ENCODE assay signal across 22 mouse cellular contexts in the genomic region with DNA sequence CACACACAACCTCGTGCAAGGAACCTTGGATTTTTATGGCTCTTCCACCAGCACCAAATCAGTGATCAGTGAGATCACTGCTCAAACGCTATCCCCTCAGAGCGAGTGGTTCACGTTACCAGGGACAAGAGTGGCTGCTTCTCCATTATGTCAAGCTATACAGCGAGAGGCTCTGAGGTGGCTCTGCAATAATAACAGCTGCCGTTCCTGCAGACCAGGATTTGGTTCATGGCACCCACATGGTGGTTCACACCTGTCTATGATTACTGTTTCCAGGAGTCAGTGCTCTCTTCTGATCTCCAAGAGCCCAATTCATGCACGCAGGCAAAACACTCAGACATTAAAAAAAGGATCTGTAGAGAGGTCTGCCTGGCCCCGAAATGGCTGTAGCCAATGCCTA. TPM values are rescaled to one million over a fixed set of nuclear protein-coding genes. Genes with fewer than 3 reads are reported as not detected.
DNase-seq lines count a peak whose midpoint lies in the region; ATAC-seq and TF ChIP-seq lines count a peak whose summit lies in the region.
"Had no signal": no experiment of that assay in that cellular context is flagged by ENCODE, and none has a peak within 500 bp of the region (broad histone marks: within the 10 kb centered on the region; RNA-seq: fewer than 3 reads in every experiment).

No protein-coding gene starts in this region.

- H3K79me3 ChIP-seq in C2C12 (ENCODE audit: low read depth): peaks cover 10% of the 10 kb centered on the region

- 63% methylated on average over 8 of the region's 8 CpGs for WGBS in embryonic facial prominence, embryonic 11.5 days
- whole genome bisulfite sequencing in embryonic facial prominence, embryonic 10.5 days: 80% methylated on average over 8 of the region's 8 CpGs
- 77% methylated on average over 8 of the region's 8 CpGs for WGBS in heart, embryonic 11.5 days (ENCODE audit: insufficient replicate concordance)

- ATAC-seq in embryonic facial prominence, embryonic 11.5 days (replicated peaks; ENCODE audit: insufficient number of reproducible peaks, low FRiP score, low TSS enrichment, low read depth): no peak
- no peak for ATAC-seq in heart, embryonic 11.5 days (replicated peaks; ENCODE audit: insufficient number of reproducible peaks, low FRiP score, low TSS enrichment)
- ATAC-seq: activated CD4-positive, CD25-positive, alpha-beta regulatory T cell, adult 4 months; CD4-positive, CD25-positive, alpha-beta regulatory T cell, adult 4 months; Patski had no signal

- no peak overlapping the region for H3ac ChIP-seq in C2C12 (ENCODE audit: control insufficient read depth, insufficient read length, low read depth)

- no peak overlapping the region for H3K4me3 ChIP-seq in embryonic facial prominence, embryonic 11.5 days (ENCODE audit: low read depth, low read length)
- no peak overlapping the region for H3K4me3 ChIP-seq in embryonic facial prominence, embryonic 10.5 days
- no peak overlapping the region for H3K4me3 ChIP-seq in heart, embryonic 11.5 days (ENCODE audit: low read depth, low read length)
- no peak overlapping the region for H3K4me3 ChIP-seq in C2C12 (ENCODE audit: insufficient read depth, poor library complexity, severe bottlenecking)

- no peaks in the 10 kb centered on the region for H3K36me3 ChIP-seq in embryonic facial prominence, embryonic 11.5 days (replicated peaks; ENCODE audit: control insufficient read depth, insufficient read depth, low read depth, low read length)
- H3K36me3 ChIP-seq in embryonic facial prominence, embryonic 10.5 days (replicated peaks): peaks cover 14% of the 10 kb centered on the region
- no peaks in the 10 kb centered on the region for H3K36me3 ChIP-seq in heart, embryonic 11.5 days (ENCODE audit: control insufficient read depth, insufficient read depth, low read length)
- H3K36me3 ChIP-seq in C2C12 (ENCODE audit: control insufficient read depth, insufficient read depth): peaks cover 2% of the 10 kb centered on the region

- peaks cover 30% of the 10 kb centered on the region for H3K79me2 ChIP-seq in C2C12 (ENCODE audit: control insufficient read depth, insufficient read depth)

- no peak for TF ChIP-seq CTCF in C2C12 (IDR thresholded peaks at IDR 0.05; ENCODE audit: control insufficient read depth, insufficient read depth, insufficient read length)

- no peak overlapping the region for H3K9ac ChIP-seq in embryonic facial prominence, embryonic 11.5 days (replicated peaks; ENCODE audit: low read length)
- H3K9ac ChIP-seq in heart, embryonic 11.5 days (ENCODE audit: low read depth, low read length): no peak overlapping the region

- no peaks in the 10 kb centered on the region for H3K4me1 ChIP-seq in embryonic facial prominence, embryonic 11.5 days (ENCODE audit: control insufficient read depth, insufficient read depth, low read length)
- H3K4me1 ChIP-seq in embryonic facial prominence, embryonic 10.5 days: peaks cover 16% of the 10 kb centered on the region
- no peaks in the 10 kb centered on the region for H3K4me1 ChIP-seq in heart, embryonic 11.5 days (ENCODE audit: control insufficient read depth, insufficient read depth, low read length)

- no peaks in the 10 kb centered on the region for H3K27me3 ChIP-seq in embryonic facial prominence, embryonic 11.5 days (ENCODE audit: control insufficient read depth, insufficient read depth, low read length)
- H3K27me3 ChIP-seq in embryonic facial prominence, embryonic 10.5 days (replicated peaks; ENCODE audit: low read depth, poor library complexity, severe bottlenecking): 0 out of 2 replicates have a peak, but pooled peaks cover under 1% of the 10 kb centered on the region
- no peaks in the 10 kb centered on the region for H3K27me3 ChIP-seq in heart, embryonic 11.5 days (ENCODE audit: control insufficient read depth, insufficient read depth, low read length)
- H3K27me3 ChIP-seq in C2C12 (ENCODE audit: control insufficient read depth, insufficient read depth, insufficient read length): no peaks in the 10 kb centered on the region
- H3K27me3 ChIP-seq: CH12.LX, Patski had no signal

- H3K27ac ChIP-seq in embryonic facial prominence, embryonic 11.5 days (replicated peaks; ENCODE audit: low read depth, low read length): no peak overlapping the region
- no peak overlapping the region for H3K27ac ChIP-seq in embryonic facial prominence, embryonic 10.5 days (replicated peaks)
- no peak overlapping the region for H3K27ac ChIP-seq in heart, embryonic 11.5 days (ENCODE audit: low read depth, low read length)

- peak; percentile 30 for DNase-seq in embryonic facial prominence, embryonic 11.5 days (ENCODE audit: low spot score)
- no peak for DNase-seq in embryonic facial prominence, embryonic 10.5 days (ENCODE audit: low spot score)
- peak; percentile 79 for DNase-seq in heart, adult 11 months
- no peak for DNase-seq in frontal cortex, adult 2 months (ENCODE audit: extremely low spot score in 1 of 2, low spot score in 1 of 2)
- DNase-seq: adrenal gland, adult 2 months; adrenal gland, adult 8-10 months; adrenal gland, postnatal 10 days; adrenal gland, postnatal 14 days; adrenal gland, postnatal 25 days; adrenal gland, postnatal 36 days; B cell, adult 2 months; cerebellum, adult 11 months; cerebellum, adult 11-12 months; cerebellum, adult 18-20 months; cerebellum, adult 2 months had no signal

- no peak overlapping the region for H3K4me2 ChIP-seq in embryonic facial prominence, embryonic 11.5 days (ENCODE audit: low read depth, low read length)
- no peak overlapping the region for H3K4me2 ChIP-seq in heart, embryonic 11.5 days

- no peaks in the 10 kb centered on the region for H3K9me3 ChIP-seq in embryonic facial prominence, embryonic 11.5 days (replicated peaks; ENCODE audit: control insufficient read depth, low read length)
- H3K9me3 ChIP-seq in embryonic facial prominence, embryonic 10.5 days: no peaks in the 10 kb centered on the region
- H3K9me3 ChIP-seq in heart, embryonic 11.5 days (replicated peaks; ENCODE audit: control insufficient read depth, low read length): no peaks in the 10 kb centered on the region
- H3K9me3 ChIP-seq: G1E had no signal

TF ChIP-seq in C2C12, 6 proteins besides CTCF, POLR2A, EP300 and RAD21:
- TF ChIP-seq USF1 (IDR thresholded peaks at IDR 0.05; ENCODE audit: low read depth) (no peak), FOSL1 (IDR thresholded peaks at IDR 0.05; ENCODE audit: insufficient read depth, low read length, poor library complexity, severe bottlenecking) (no peak), CEBPB (IDR thresholded peaks at IDR 0.05; ENCODE audit: low read depth) (no peak), MYOD1 (IDR thresholded peaks at IDR 0.05; ENCODE audit: control insufficient read depth, insufficient read length, low read depth) (peak; percentile 6), MAX (IDR thresholded peaks at IDR 0.05) (no peak)

RNA-seq across cellular contexts. Expression of a gene that starts 1.1 kb away (rescaled TPM):
- polyA plus RNA-seq in embryonic facial prominence, embryonic 11.5 days (2014; fragmentation: Nextera tagmentation; extraction: Ambion mirVana): 53.5 and 55.4 TPM in 2 replicates
- 60.3 and 62.7 TPM in 2 replicates for polyA plus RNA-seq in embryonic facial prominence, embryonic 10.5 days (2016; fragmentation: Nextera tagmentation; extraction: Ambion mirVana)
- 30.1 and 33.3 TPM in 2 replicates for polyA plus RNA-seq in heart, embryonic 11.5 days (2014; fragmentation: Nextera tagmentation; extraction: Ambion mirVana)
- 32.5 TPM for polyA plus RNA-seq in C2C12 (2012; fragmentation: generic; extraction: Trizol)
- 6.7 TPM in 2 replicates for polyA plus RNA-seq in frontal cortex, adult 2 months (2012; rRNA removed)

RNA-seq across cellular contexts. Expression of a gene that starts 12.0 kb away (rescaled TPM):
- polyA plus RNA-seq in embryonic facial prominence, embryonic 11.5 days (2014; fragmentation: Nextera tagmentation; extraction: Ambion mirVana): 0.67 TPM in 1 of 2 replicates, not detected in the other
- polyA plus RNA-seq in embryonic facial prominence, embryonic 10.5 days (2016; fragmentation: Nextera tagmentation; extraction: Ambion mirVana): 0.54 TPM in 1 of 2 replicates, not detected in the other
- polyA plus RNA-seq in heart, embryonic 11.5 days (2014; fragmentation: Nextera tagmentation; extraction: Ambion mirVana): 0.24 and 0.46 TPM in 2 replicates
- 0.20 TPM for polyA plus RNA-seq in C2C12 (2012; fragmentation: generic; extraction: Trizol)
- polyA plus RNA-seq in frontal cortex, adult 2 months (2012; rRNA removed): 9.8 and 12.3 TPM in 2 replicates
- polyA plus RNA-seq: adrenal gland, adult 2 months; CD4-positive, CD25-positive, alpha-beta regulatory T cell, adult 4 months had no signal

RNA-seq across cellular contexts. Expression of a gene that starts 28.1 kb away (rescaled TPM):
- polyA plus RNA-seq in embryonic facial prominence, embryonic 11.5 days (2014; fragmentation: Nextera tagmentation; extraction: Ambion mirVana): 44.5 and 45.0 TPM in 2 replicates
- 153 and 164 TPM in 2 replicates for polyA plus RNA-seq in embryonic facial prominence, embryonic 10.5 days (2016; fragmentation: Nextera tagmentation; extraction: Ambion mirVana)
- polyA plus RNA-seq in heart, embryonic 11.5 days (2014; fragmentation: Nextera tagmentation; extraction: Ambion mirVana): 37.2 and 37.8 TPM in 2 replicates
- 346 TPM for polyA plus RNA-seq in C2C12 (2012; fragmentation: generic; extraction: Trizol)
- polyA plus RNA-seq in frontal cortex, adult 2 months (2012; rRNA removed): 52.5 and 53.9 TPM in 2 replicates

RNA-seq across cellular contexts. Expression of a gene that starts 34.6 kb away (rescaled TPM):
- 24.7 and 27.2 TPM in 2 replicates for polyA plus RNA-seq in embryonic facial prominence, embryonic 11.5 days (2014; fragmentation: Nextera tagmentation; extraction: Ambion mirVana)
- polyA plus RNA-seq in embryonic facial prominence, embryonic 10.5 days (2016; fragmentation: Nextera tagmentation; extraction: Ambion mirVana): 34.2 and 36.9 TPM in 2 replicates
- 34.2 and 35.9 TPM in 2 replicates for polyA plus RNA-seq in heart, embryonic 11.5 days (2014; fragmentation: Nextera tagmentation; extraction: Ambion mirVana)
- polyA plus RNA-seq in C2C12 (2012; fragmentation: generic; extraction: Trizol): 13.1 TPM
- 47.6 and 49.2 TPM in 2 replicates for polyA plus RNA-seq in frontal cortex, adult 2 months (2012; rRNA removed)

RNA-seq across cellular contexts. Expression of a gene that starts 38.8 kb away (rescaled TPM):
- 29.0 and 33.1 TPM in 2 replicates for polyA plus RNA-seq in embryonic facial prominence, embryonic 11.5 days (2014; fragmentation: Nextera tagmentation; extraction: Ambion mirVana)
- 59.0 and 60.7 TPM in 2 replicates for polyA plus RNA-seq in embryonic facial prominence, embryonic 10.5 days (2016; fragmentation: Nextera tagmentation; extraction: Ambion mirVana)
- 33.5 and 37.2 TPM in 2 replicates for polyA plus RNA-seq in heart, embryonic 11.5 days (2014; fragmentation: Nextera tagmentation; extraction: Ambion mirVana)
- polyA plus RNA-seq in C2C12 (2012; fragmentation: generic; extraction: Trizol): 40.3 TPM
- 42.5 and 44.3 TPM in 2 replicates for polyA plus RNA-seq in frontal cortex, adult 2 months (2012; rRNA removed)

Comparison
In these comparisons a context has a peak if more than half of its experiments do, and no peak if none do; other contexts are left out.
1. DNase-seq: peak in embryonic facial prominence, embryonic 11.5 days (single experiment) and heart, adult 11 months (single experiment); none in embryonic facial prominence, embryonic 10.5 days (single experiment) and frontal cortex, adult 2 months (0 of 2).